Mouse (Mus musculus) neural tube, embryonic 12.5 days (tissue): Measurements from ENCODE around the gene Edrf1. TPM values are rescaled to one million over a fixed set of nuclear protein-coding genes. Genes with fewer than 3 reads are reported as not detected.

ENCODE experiments used
- ATAC-seq: fragments of 200-750 bp; cut with Nextera tagmentation; 2 replicates; pipeline ENCODE4 v1.8.0; 2017; ENCODE audit warnings: low read depth, mild to moderate bottlenecking, moderate TSS enrichment, moderate library complexity; ENCODE audit not compliant: low FRiP score
- H3K27ac ChIP-seq: fragments of 300-500 bp; sonication (generic); 2 replicates; pipeline ENCODE4 v1.5.1; 2016
- H3K27me3 ChIP-seq: fragments of 300-500 bp; sonication (generic); replicated peaks from 2 replicates; pipeline ENCODE4 v1.6.1; 2016; ENCODE audit warnings: mild to moderate bottlenecking
- H3K36me3 ChIP-seq: fragments of 300-500 bp; sonication (generic); 2 replicates; pipeline ENCODE4 v1.6.1; 2016; ENCODE audit warnings: mild to moderate bottlenecking
- H3K4me1 ChIP-seq: fragments of 300-500 bp; sonication (generic); 2 replicates; pipeline ENCODE4 v1.6.1; 2016
- H3K4me2 ChIP-seq: fragments of 300-500 bp; sonication (generic); replicated peaks from 2 replicates; pipeline ENCODE4 v1.6.1; 2016; ENCODE audit warnings: mild to moderate bottlenecking
- H3K4me3 ChIP-seq: fragments of 300-500 bp; sonication (generic); 2 replicates; pipeline ENCODE4 v1.5.1; 2016
- H3K9ac ChIP-seq: fragments of 300-500 bp; sonication (generic); 2 replicates; pipeline ENCODE4 v1.6.1; 2016; ENCODE audit warnings: mild to moderate bottlenecking
- H3K9me3 ChIP-seq: fragments of 300-500 bp; sonication (generic); 2 replicates; pipeline ENCODE4 v1.6.1; 2016; ENCODE audit warnings: mild to moderate bottlenecking
- WGBS: fragments of 180-500 bp; shearing (Covaris S2); methylation state at CpG from one replicate; pipeline ENCODE4 v1.1.7; 2016; 5-methylcytosine and 5-hydroxymethylcytosine counted together
- polyA plus RNA-seq: library from polyadenylated mRNA; unstranded; fragments of >200 nt; fragmentation: Nextera tagmentation; extraction: Ambion mirVana; gene quantifications from 2 replicates; pipeline ENCODE4 v1.2.1, GENCODE M21; 2016

The Edrf1 gene
- polyA plus RNA-seq: 31.3 and 33.8 TPM in 2 replicates

DNA sequence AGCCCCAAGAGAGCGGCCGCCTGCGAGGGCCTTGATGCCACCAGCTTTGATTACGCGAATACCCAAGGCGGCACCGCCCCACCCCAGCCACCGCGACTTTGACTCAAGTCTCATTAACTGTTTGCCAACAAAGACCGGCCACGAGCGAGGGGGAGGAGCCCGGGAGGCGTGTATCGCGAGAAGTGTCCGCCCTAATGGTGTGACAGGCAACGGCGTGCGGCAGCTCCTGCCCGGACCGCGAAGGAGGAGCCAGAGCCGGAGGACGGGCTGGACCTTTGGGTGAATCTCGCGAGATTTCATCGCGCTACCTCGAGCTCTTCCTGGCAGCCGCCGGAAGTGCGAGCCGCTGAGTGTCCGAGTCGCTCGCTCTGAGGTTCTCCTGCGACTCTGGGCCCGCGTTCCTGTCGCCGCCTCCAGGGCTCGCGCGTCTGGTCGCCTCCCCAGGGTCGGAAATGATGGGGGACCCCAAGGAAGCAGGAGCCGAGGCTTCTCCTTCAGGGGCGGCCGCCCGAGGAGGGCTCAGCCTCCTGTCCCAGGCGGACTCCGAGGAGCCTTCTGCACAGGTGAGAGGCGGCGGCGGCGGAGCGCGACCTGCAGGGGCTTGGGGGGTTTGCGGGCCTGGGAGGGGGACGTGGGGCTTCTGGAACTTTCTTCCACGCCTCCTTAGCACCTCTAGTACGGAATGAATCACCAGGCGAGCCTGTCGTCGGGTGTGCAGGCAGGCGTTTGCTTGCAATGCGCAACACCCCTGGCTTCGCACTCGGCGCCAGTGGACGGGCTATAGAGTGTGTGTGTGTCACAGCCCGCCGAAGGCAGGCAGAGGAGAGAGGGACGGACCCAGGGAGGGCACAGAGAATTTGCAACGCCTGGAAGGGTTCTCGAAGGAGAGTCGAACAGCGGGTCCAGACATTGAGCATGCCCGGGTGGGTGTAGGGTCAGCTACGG is at the start of gene Edrf1:
Gene Edrf1, plus strand, starts transcription at position 183 of the 945 bp plus-strand sequence.
- Histone ChIP-seq H3K27ac (peak within 1 kb of the TSS; percentile 68), H3K9ac (peak within 1 kb of the TSS; percentile 80), H3K4me1 (peaks cover 9% of the 10 kb centered on the region; the same call in 1 of the 2 replicates), H3K4me3 (peak within 1 kb of the TSS; percentile 76), H3K27me3 (no peaks in the 10 kb centered on the region), H3K4me2 (peak within 1 kb of the TSS; percentile 93), H3K9me3 (no peaks in the 10 kb centered on the region), H3K36me3 (peaks cover 20% of the 10 kb centered on the region)
- peak; percentile 99 for ATAC-seq
- WGBS: under 1% methylated on average over 81 of the region's 81 CpGs

DNA sequence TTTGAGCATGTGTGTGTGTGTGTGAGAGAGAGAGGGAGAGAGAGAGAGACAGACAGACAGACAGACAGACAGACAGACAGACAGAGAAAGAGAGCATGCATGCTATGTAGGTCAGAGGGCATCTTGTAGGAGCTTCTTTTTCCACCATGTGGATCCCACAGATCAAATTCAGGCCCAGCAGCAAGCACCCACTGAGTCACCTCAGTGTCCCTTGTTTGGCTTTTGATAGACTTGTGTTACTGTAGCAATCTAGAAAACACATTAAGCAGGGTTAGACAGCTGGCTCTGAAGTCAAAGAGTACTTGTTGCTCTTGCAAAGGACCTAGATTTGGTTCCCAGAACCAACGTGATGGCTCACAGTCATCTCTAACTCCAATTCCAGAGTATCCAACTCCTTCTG is 45.6 kb upstream of the Edrf1 start:
- Histone ChIP-seq H3K9ac (no peak overlapping the region), H3K4me2 (no peak overlapping the region), H3K36me3 (no peaks in the 10 kb centered on the region), H3K4me1 (no peaks in the 10 kb centered on the region), H3K9me3 (no peaks in the 10 kb centered on the region), H3K4me3 (no peak overlapping the region), H3K27ac (no peak overlapping the region), H3K27me3 (no peaks in the 10 kb centered on the region)
- WGBS: 80% methylated on average over 1 of the region's 1 CpGs
- no peak for ATAC-seq

DNA sequence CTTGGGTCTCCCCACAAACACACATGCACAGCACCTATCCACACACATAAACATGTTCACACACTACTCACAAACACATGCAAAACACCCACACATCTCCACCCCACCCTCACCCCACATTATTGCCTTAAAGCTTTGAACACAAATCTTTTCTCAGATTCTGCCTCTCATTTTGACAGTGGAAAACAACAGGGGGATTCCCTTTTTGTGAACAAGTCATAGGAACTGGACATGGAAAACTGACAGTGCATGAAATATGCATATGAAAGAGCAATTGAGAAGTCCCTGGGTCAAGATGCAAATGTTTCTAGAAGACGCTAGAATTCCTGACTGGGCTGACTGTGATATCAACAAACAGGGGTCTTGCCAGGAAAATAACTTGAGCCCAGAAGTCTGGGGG is 36.8 kb upstream of the Edrf1 start:
- Histone ChIP-seq H3K9ac (no peak overlapping the region), H3K27me3 (no peaks in the 10 kb centered on the region), H3K4me3 (no peak overlapping the region), H3K27ac (no peak overlapping the region), H3K9me3 (no peaks in the 10 kb centered on the region), H3K36me3 (no peaks in the 10 kb centered on the region), H3K4me1 (no peaks in the 10 kb centered on the region), H3K4me2 (no peak overlapping the region)
- 67% methylated on average over 1 of the region's 1 CpGs for WGBS
- no peak for ATAC-seq

- H3K27ac ChIP-seq: no peak within 1 kb of the TSS
- H3K4me3 ChIP-seq: no peak within 1 kb of the TSS
- H3K4me1 ChIP-seq: no peaks in the 10 kb centered on the region
- no peaks in the 10 kb centered on the region for H3K36me3 ChIP-seq
- WGBS: 63% methylated on average over 2 of the region's 2 CpGs
- H3K27me3 ChIP-seq: no peaks in the 10 kb centered on the region
- H3K9ac ChIP-seq: no peak within 1 kb of the TSS
- ATAC-seq: no peak
- H3K4me2 ChIP-seq: no peak within 1 kb of the TSS
- H3K9me3 ChIP-seq: no peaks in the 10 kb centered on the region
Measured at GRCm38 (mm10) chr7:133602058-133602457, 35.3 kb upstream of the Edrf1 start, which contains the start of gene Tex36. Tex36 (minus strand) TSS chr7:133602158.

DNA sequence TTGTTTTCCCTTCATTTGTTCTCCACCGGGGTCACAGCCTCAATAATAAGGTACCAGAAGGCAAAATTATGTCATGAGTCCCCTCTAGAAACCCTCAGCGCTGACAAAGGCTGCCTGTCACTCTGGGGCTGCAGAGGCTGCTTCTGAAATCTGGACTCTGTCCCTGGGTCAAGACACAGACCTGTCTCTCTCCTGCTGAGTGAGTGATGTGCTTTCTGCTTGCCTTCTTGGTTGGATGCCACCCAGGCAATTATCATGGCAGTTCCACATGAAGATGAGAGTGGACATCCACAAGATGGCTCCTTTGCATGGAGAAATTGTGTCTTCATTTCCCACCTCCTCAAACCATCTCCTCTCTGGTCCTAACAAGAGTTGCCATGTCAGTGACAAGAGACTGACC is 34.2 kb upstream of the Edrf1 start:
- WGBS: 72% methylated on average over 2 of the region's 2 CpGs
- Histone ChIP-seq H3K4me1 (peaks cover 5% of the 10 kb centered on the region; the same call in 1 of the 2 replicates), H3K27me3 (no peaks in the 10 kb centered on the region), H3K4me3 (no peak overlapping the region), H3K9ac (no peak overlapping the region), H3K4me2 (no peak overlapping the region), H3K36me3 (no peaks in the 10 kb centered on the region), H3K9me3 (no peaks in the 10 kb centered on the region), H3K27ac (no peak overlapping the region)
- ATAC-seq: no peak

- H3K27ac ChIP-seq: no peak overlapping the region
- 65% methylated on average over 13 of the region's 13 CpGs for WGBS
- H3K36me3 ChIP-seq: no peaks in the 10 kb centered on the region
- H3K27me3 ChIP-seq: no peaks in the 10 kb centered on the region
- no peaks in the 10 kb centered on the region for H3K9me3 ChIP-seq
- H3K4me1 ChIP-seq: peaks cover 7% of the 10 kb centered on the region; the same call in 1 of the 2 replicates
- ATAC-seq: no peak
- no peak overlapping the region for H3K4me2 ChIP-seq
- H3K4me3 ChIP-seq: no peak overlapping the region
- no peak overlapping the region for H3K9ac ChIP-seq
Measured at GRCm38 (mm10) chr7:133604427-133605081, 32.8 kb upstream of the Edrf1 start.

DNA sequence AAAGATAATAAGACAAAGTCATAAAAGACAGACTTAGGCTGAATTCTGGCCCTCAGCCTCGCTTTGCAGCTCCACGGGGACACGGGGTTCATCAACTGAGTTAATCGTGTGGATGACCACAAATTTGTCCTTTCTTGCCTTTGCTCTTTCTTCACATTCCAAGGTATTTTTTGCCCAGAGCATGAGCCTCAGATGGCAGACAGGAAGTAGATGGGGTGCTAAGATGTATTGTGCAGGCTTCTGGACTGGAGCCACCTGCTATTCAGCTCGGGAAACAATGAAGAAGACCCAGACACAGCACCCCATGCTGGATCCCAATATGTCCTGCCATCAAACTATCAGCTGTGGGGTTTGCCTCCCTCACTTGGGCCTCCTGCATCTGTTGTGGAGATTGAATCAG is 30.0 kb upstream of the Edrf1 start:
- Histone ChIP-seq H3K9ac (no peak overlapping the region), H3K27me3 (no peaks in the 10 kb centered on the region), H3K27ac (no peak overlapping the region), H3K9me3 (no peaks in the 10 kb centered on the region), H3K36me3 (no peaks in the 10 kb centered on the region), H3K4me1 (peaks cover 7% of the 10 kb centered on the region; the same call in 1 of the 2 replicates), H3K4me3 (no peak overlapping the region), H3K4me2 (no peak overlapping the region)
- ATAC-seq: no peak
- 74% methylated on average over 5 of the region's 5 CpGs for WGBS

DNA sequence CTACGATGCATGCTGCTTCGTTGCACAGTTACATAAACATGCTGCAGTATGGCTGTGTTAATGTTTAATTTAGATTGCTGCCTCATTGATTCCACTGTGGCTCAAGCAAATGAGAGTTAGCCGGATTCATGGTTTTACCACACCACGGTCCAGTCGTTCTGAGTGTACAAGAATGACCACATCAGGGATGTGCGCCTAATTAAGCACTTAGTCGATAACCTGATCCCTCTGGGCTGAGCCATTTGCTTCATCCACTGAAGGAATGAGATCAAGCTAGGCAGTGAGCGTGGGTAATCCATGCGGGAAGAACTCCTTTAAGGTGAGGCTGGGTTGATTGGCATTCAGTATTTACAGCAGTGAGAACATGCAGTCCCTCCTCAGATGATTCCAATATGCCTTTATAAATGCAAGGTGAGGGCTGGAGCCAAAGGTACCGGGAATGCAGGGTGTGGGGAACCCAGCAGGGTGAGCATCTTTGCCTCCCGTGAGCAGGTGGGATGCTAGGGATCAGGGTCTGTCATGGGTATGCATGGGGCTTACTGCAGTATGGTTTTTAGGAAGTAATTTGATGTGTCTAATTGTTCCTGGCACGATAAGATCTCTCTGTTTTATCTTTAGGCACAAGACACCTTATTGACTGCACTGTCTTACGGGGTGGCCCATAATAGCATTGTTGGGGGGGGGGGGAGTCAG is 29.3 kb upstream of the Edrf1 start:
- H3K27me3 ChIP-seq: no peaks in the 10 kb centered on the region
- no peak for ATAC-seq
- no peak overlapping the region for H3K4me3 ChIP-seq
- WGBS: 64% methylated on average over 13 of the region's 13 CpGs
- H3K4me2 ChIP-seq: no peak overlapping the region
- H3K9me3 ChIP-seq: no peaks in the 10 kb centered on the region
- no peaks in the 10 kb centered on the region for H3K36me3 ChIP-seq
- H3K27ac ChIP-seq: no peak overlapping the region
- no peak overlapping the region for H3K9ac ChIP-seq
- H3K4me1 ChIP-seq: peaks cover 7% of the 10 kb centered on the region; the same call in 1 of the 2 replicates

DNA sequence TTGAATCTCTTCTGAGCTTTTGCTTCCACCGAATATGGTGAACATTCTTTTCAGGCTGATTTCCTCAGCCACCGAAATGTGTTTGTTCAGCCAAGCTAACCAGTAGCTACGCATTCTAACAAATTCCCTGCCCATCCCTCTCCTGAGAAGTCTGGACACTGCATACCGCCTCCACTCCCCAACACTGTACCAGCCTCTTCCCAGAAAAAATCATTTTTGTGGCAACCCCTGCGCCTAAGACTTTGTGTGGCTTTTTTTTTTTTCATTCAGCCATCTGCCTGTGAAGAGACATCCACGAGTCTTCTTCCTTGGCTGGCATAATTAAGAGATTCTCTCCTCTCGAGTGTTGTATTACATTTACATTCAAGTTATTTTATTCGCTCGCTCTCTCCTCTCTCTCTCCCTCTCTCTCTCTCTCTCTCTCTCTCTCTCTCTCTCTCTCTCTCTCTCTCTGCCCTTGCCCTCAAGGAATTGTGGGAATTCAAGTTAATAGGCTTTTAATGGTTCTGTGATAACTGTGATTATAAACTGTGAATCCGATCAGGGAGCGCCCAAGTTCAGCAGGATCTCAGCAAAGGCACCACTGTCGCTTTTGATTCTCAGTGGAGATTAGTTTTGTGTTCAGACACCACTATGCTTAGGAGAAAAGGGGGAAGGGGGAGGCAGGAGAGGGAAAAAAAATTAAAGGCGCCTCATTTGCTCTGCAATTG is 28.6 kb upstream of the Edrf1 start:
- Histone ChIP-seq H3K4me1 (peaks cover 7% of the 10 kb centered on the region; the same call in 1 of the 2 replicates), H3K27ac (no peak overlapping the region), H3K27me3 (no peaks in the 10 kb centered on the region), H3K9ac (no peak overlapping the region), H3K36me3 (no peaks in the 10 kb centered on the region), H3K4me3 (no peak overlapping the region), H3K4me2 (no peak overlapping the region), H3K9me3 (no peaks in the 10 kb centered on the region)
- WGBS: 71% methylated on average over 13 of the region's 13 CpGs
- ATAC-seq: no peak

DNA sequence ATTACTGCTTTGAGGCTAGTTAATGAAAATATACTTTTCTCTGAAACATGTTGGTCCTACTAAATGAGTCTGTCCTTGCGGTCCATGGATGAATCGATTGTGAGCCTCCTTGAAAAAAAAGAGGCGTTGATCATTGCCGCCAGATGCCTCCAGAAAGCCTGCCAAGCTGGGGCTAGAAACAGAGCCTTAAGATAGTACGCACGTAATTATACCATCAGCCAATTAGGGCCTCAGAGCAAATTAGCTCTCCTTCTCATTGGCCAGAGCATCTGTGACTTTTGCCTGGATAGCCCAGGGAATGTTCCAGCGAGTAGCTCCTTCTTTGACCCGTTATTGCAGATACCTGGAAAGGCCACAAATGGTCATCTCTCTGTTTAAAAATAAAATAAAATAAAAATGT is 27.8 kb upstream of the Edrf1 start:
- no peak for ATAC-seq
- 73% methylated on average over 8 of the region's 8 CpGs for WGBS

GRCm38 (mm10) chr7:133612981-133613380 is 24.4 kb upstream of the Edrf1 start:
- ATAC-seq: no peak
- Histone ChIP-seq H3K4me3 (no peak overlapping the region), H3K27ac (no peak overlapping the region), H3K9me3 (no peaks in the 10 kb centered on the region), H3K36me3 (no peaks in the 10 kb centered on the region), H3K4me1 (peaks cover 4% of the 10 kb centered on the region; the same call in 1 of the 2 replicates), H3K4me2 (no peak overlapping the region), H3K27me3 (no peaks in the 10 kb centered on the region), H3K9ac (no peak overlapping the region)
- 95% methylated on average over 2 of the region's 2 CpGs for WGBS

More for the DNA sequence above, 27.8 kb upstream of the Edrf1 start:
- Histone ChIP-seq H3K27me3 (no peaks in the 10 kb centered on the region), H3K4me1 (peaks cover 7% of the 10 kb centered on the region; the same call in 1 of the 2 replicates), H3K4me3 (no peak overlapping the region), H3K4me2 (no peak overlapping the region), H3K36me3 (no peaks in the 10 kb centered on the region), H3K9me3 (no peaks in the 10 kb centered on the region), H3K27ac (no peak overlapping the region), H3K9ac (no peak overlapping the region)
